Comparison of ENCODE assay signal across 17 mouse cellular contexts in the genomic region with DNA sequence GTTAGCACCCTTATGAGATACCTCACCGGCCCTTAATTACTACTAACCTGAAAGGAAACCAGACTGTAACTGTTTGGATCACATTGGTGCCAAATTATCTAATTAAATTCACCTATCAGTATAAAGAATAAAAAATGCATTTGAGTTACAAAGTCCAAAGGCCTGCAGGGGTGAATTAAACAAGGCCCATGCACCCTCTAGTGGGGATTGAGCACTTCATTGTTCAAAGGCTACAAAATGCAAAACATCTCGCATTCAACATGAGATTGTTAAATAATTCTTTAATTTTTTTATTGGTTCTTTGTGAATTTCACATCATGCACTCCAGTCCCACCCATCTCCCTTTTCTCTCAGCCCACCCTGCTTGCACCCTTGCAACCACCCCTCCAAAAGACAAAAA. TPM values are rescaled to one million over a fixed set of nuclear protein-coding genes. Genes with fewer than 3 reads are reported as not detected.
A peak's percentile ranks its signal among the peaks of the same experiment; 100 is the strongest.
DNase-seq lines count a peak whose midpoint lies in the region; ATAC-seq and TF ChIP-seq lines count a peak whose summit lies in the region.
"Had no signal": no experiment of that assay in that cellular context is flagged by ENCODE, and none has a peak within 500 bp of the region (broad histone marks: within the 10 kb centered on the region; RNA-seq: fewer than 3 reads in every experiment).

No protein-coding gene starts in this region.

- H3K4me2 ChIP-seq in kidney, embryonic 15.5 days: no peak overlapping the region
- no peak overlapping the region for H3K4me2 ChIP-seq in midbrain, embryonic 14.5 days (ENCODE audit: low read length)
- no peak overlapping the region for H3K4me2 ChIP-seq in midbrain, embryonic 13.5 days (replicated peaks)
- H3K4me2 ChIP-seq: heart, embryonic 11.5 days; limb, embryonic 15.5 days; neural tube, embryonic 15.5 days had no signal

- WGBS in kidney, embryonic 15.5 days: 87% methylated on average over 2 of the region's 2 CpGs
- 81% methylated on average over 2 of the region's 2 CpGs for WGBS in midbrain, embryonic 14.5 days
- WGBS in midbrain, embryonic 13.5 days: 83% methylated on average over 2 of the region's 2 CpGs

- no peak overlapping the region for H3K4me3 ChIP-seq in gastrocnemius, adult 2 months
- H3K4me3 ChIP-seq in kidney, embryonic 15.5 days (replicated peaks): no peak overlapping the region
- H3K4me3 ChIP-seq in midbrain, embryonic 14.5 days (replicated peaks; ENCODE audit: low read depth, low read length): no peak overlapping the region
- no peak overlapping the region for H3K4me3 ChIP-seq in midbrain, embryonic 13.5 days (replicated peaks)
- H3K4me3 ChIP-seq: limb, embryonic 15.5 days; neural tube, embryonic 15.5 days had no signal

- H3K36me3 ChIP-seq in kidney, embryonic 15.5 days: no peaks in the 10 kb centered on the region
- no peaks in the 10 kb centered on the region for H3K36me3 ChIP-seq in midbrain, embryonic 14.5 days (ENCODE audit: control insufficient read depth, insufficient read depth, low read length)
- H3K36me3 ChIP-seq in midbrain, embryonic 13.5 days: no peaks in the 10 kb centered on the region
- H3K36me3 ChIP-seq: limb, embryonic 15.5 days; neural tube, embryonic 15.5 days had no signal

- peak; percentile 35; the same call in 1 of the 2 replicates for TF ChIP-seq CTCF in gastrocnemius, adult 2 months (IDR thresholded peaks at IDR 0.05)

- H3K27me3 ChIP-seq in kidney, embryonic 15.5 days: no peaks in the 10 kb centered on the region
- H3K27me3 ChIP-seq in midbrain, embryonic 14.5 days (ENCODE audit: control insufficient read depth, insufficient read depth, low read length): no peaks in the 10 kb centered on the region
- H3K27me3 ChIP-seq in midbrain, embryonic 13.5 days: no peaks in the 10 kb centered on the region
- H3K27me3 ChIP-seq: limb, embryonic 15.5 days; neural tube, embryonic 15.5 days had no signal

- intact Hi-C loops in gastrocnemius, adult 2 months (cut with DNase I): no loop called here
- intact Hi-C loops in gastrocnemius, postnatal 14 days (cut with DNase I; ENCODE audit: low total_unique reads): no loop called here

- no peak overlapping the region for H3K27ac ChIP-seq in gastrocnemius, adult 2 months
- H3K27ac ChIP-seq in kidney, embryonic 15.5 days: no peak overlapping the region
- H3K27ac ChIP-seq in midbrain, embryonic 14.5 days (replicated peaks; ENCODE audit: low read depth, low read length): no peak overlapping the region
- no peak overlapping the region for H3K27ac ChIP-seq in midbrain, embryonic 13.5 days
- H3K27ac ChIP-seq: limb, embryonic 15.5 days; neural tube, embryonic 15.5 days had no signal

- DNase-seq in gastrocnemius, adult 2 months: no peak
- no peak for DNase-seq in gastrocnemius, postnatal 14 days
- DNase-seq in kidney, postnatal 14 days: peak; percentile 10
- DNase-seq in midbrain, embryonic 14.5 days: peak; percentile 20
- no peak for DNase-seq in right cerebral cortex, adult 18-20 months
- DNase-seq: adrenal gland, postnatal 10 days; B cell, adult 2 months; cerebellum, adult 2 months; heart, postnatal 4 days; lung, adult 2 months; thymus, postnatal 36 days had no signal

- H3K9me3 ChIP-seq in kidney, embryonic 15.5 days (replicated peaks): no peaks in the 10 kb centered on the region
- no peaks in the 10 kb centered on the region for H3K9me3 ChIP-seq in midbrain, embryonic 14.5 days (ENCODE audit: control insufficient read depth, low read length)
- H3K9me3 ChIP-seq in midbrain, embryonic 13.5 days: no peaks in the 10 kb centered on the region
- H3K9me3 ChIP-seq: limb, embryonic 15.5 days; neural tube, embryonic 15.5 days had no signal

- no peaks in the 10 kb centered on the region for H3K4me1 ChIP-seq in kidney, embryonic 15.5 days
- no peaks in the 10 kb centered on the region for H3K4me1 ChIP-seq in midbrain, embryonic 14.5 days (ENCODE audit: control insufficient read depth, insufficient read depth, low read length)
- H3K4me1 ChIP-seq in midbrain, embryonic 13.5 days (replicated peaks): no peaks in the 10 kb centered on the region
- H3K4me1 ChIP-seq: limb, embryonic 15.5 days; neural tube, embryonic 15.5 days had no signal

- ATAC-seq in kidney, embryonic 15.5 days (replicated peaks; ENCODE audit: low FRiP score): no peak
- no peak for ATAC-seq in midbrain, embryonic 14.5 days (ENCODE audit: low FRiP score, low TSS enrichment)
- ATAC-seq in midbrain, embryonic 13.5 days: no peak
- ATAC-seq: forebrain, embryonic 16.5 days had no signal

- H3K9ac ChIP-seq in kidney, embryonic 15.5 days: no peak overlapping the region
- H3K9ac ChIP-seq in midbrain, embryonic 14.5 days (replicated peaks; ENCODE audit: low read length): no peak overlapping the region
- H3K9ac ChIP-seq in midbrain, embryonic 13.5 days (replicated peaks): no peak overlapping the region
- H3K9ac ChIP-seq: limb, embryonic 15.5 days; neural tube, embryonic 15.5 days had no signal

RNA-seq across cellular contexts. Expression of gene Pnpt1, which starts 38.1 kb away (rescaled TPM):
- total RNA-seq in gastrocnemius, adult 2 months (2021): 10 to 100 TPM; 11.8 to 16.7 TPM
- total RNA-seq in gastrocnemius, postnatal 14 days (2021): 10 to 100 TPM; 16.9 to 17.3 TPM
- polyA plus RNA-seq in kidney, embryonic 15.5 days (2015; fragmentation: Nextera tagmentation; extraction: Ambion mirVana): 45.4 and 49.5 TPM in 2 replicates
- polyA plus RNA-seq in midbrain, embryonic 14.5 days (2014; fragmentation: Nextera tagmentation; extraction: Ambion mirVana): 26.8 and 33.7 TPM in 2 replicates
- polyA plus RNA-seq in midbrain, embryonic 13.5 days (2015; fragmentation: Nextera tagmentation; extraction: Ambion mirVana): 26.6 and 30.8 TPM in 2 replicates

Comparison
In these comparisons a context has a peak if more than half of its experiments do, and no peak if none do; other contexts are left out.
1. DNase-seq: peak in kidney, postnatal 14 days (single experiment) and midbrain, embryonic 14.5 days (single experiment); none in gastrocnemius, adult 2 months (single experiment), gastrocnemius, postnatal 14 days (single experiment) and right cerebral cortex, adult 18-20 months (single experiment).